Mouse (Mus musculus): ENCODE measurements at regions not wholly inside any gene's neighbourhood (a gene's known extent, or its start where the extent isn't known, plus 50 kb on each side); places are given as distances from the start of the nearest gene placed in this dataset.

- DNase-seq = no peak
Measured at GRCm38 (mm10) chr2:148107607-148108115, 60.9 kb upstream of the Foxa2 start.

GRCm38 (mm10) chr2:148110149-148110548 is 63.4 kb upstream of the Foxa2 start:
- no peak for DNase-seq

- no peak for DNase-seq
Measured at GRCm38 (mm10) chr2:148111889-148112288, 65.1 kb upstream of the Foxa2 start.

- no peak for DNase-seq
Measured at GRCm38 (mm10) chr2:148113184-148113583, 66.4 kb upstream of the Foxa2 start.

GRCm38 (mm10) chr2:148114600-148114999 is 67.8 kb upstream of the Foxa2 start:
- peak; percentile 1 for DNase-seq

- DNase-seq = no peak
Measured at GRCm38 (mm10) chr2:148116033-148116790, 69.4 kb upstream of the Foxa2 start.

GRCm38 (mm10) chr2:148117420-148117819 is 70.7 kb upstream of the Foxa2 start:
- no peak for DNase-seq

GRCm38 (mm10) chr2:148121885-148122876 is 75.4 kb upstream of the Foxa2 start:
- DNase-seq = peak; percentile 57

GRCm38 (mm10) chr2:148123780-148124179 is 77.0 kb upstream of the Foxa2 start:
- peak; percentile 4 for DNase-seq

- DNase-seq = peak; percentile 47
Measured at GRCm38 (mm10) chr2:148133811-148134210, 87.0 kb upstream of the Foxa2 start.

- peak; percentile 45 for DNase-seq
Measured at GRCm38 (mm10) chr2:148141936-148142335, 95.2 kb upstream of the Foxa2 start.

- DNase-seq = peak; percentile 19
Measured at GRCm38 (mm10) chr2:148144816-148145215, 98.0 kb upstream of the Foxa2 start.

- no peak for DNase-seq
Measured at GRCm38 (mm10) chr2:148148272-148148671, 101.5 kb upstream of the Foxa2 start.

GRCm38 (mm10) chr2:148149426-148149825 is 102.7 kb upstream of the Foxa2 start:
- peak; percentile 43 for DNase-seq

- no peak for DNase-seq
Measured at GRCm38 (mm10) chr2:148153513-148154271, 106.9 kb upstream of the Foxa2 start.

GRCm38 (mm10) chr2:148156122-148156521 is 109.4 kb upstream of the Foxa2 start:
- DNase-seq = no peak

GRCm38 (mm10) chr2:148159028-148159600 is 112.3 kb upstream of the Foxa2 start:
- peak; percentile 56 for DNase-seq

- no peak for DNase-seq
Measured at GRCm38 (mm10) chr2:148160997-148161396, 114.2 kb upstream of the Foxa2 start.

GRCm38 (mm10) chr2:148161966-148162365 is 115.2 kb upstream of the Foxa2 start:
- no peak for DNase-seq

- no peak for DNase-seq
Measured at GRCm38 (mm10) chr2:148162562-148162961, 115.8 kb upstream of the Foxa2 start.

GRCm38 (mm10) chr2:148171113-148171512 is 124.3 kb upstream of the Foxa2 start:
- DNase-seq = peak; percentile 66

- DNase-seq = peak; percentile 39
Measured at GRCm38 (mm10) chr2:148171699-148172098, 124.9 kb upstream of the Foxa2 start.

All from kidney, postnatal 14 days (tissue).